Mouse (Mus musculus) neutrophil, adult 59 days (primary cell): ENCODE data around the gene Tmem47. TPM values are rescaled to one million over a fixed set of nuclear protein-coding genes. Genes with fewer than 3 reads are reported as not detected.

Experiments
- total RNA-seq, 2 experiments: library from RNA; stranded (reverse); gene quantifications; 1 replicate in 1 of 2; 2 replicates in 1 of 2; pipeline ENCODE4 v1.2.4; 2023

Gene Tmem47
- total RNA-seq, result under 1 TPM in 1 of 2 experiments, not detected in 1; 0.09 TPM

DNA sequence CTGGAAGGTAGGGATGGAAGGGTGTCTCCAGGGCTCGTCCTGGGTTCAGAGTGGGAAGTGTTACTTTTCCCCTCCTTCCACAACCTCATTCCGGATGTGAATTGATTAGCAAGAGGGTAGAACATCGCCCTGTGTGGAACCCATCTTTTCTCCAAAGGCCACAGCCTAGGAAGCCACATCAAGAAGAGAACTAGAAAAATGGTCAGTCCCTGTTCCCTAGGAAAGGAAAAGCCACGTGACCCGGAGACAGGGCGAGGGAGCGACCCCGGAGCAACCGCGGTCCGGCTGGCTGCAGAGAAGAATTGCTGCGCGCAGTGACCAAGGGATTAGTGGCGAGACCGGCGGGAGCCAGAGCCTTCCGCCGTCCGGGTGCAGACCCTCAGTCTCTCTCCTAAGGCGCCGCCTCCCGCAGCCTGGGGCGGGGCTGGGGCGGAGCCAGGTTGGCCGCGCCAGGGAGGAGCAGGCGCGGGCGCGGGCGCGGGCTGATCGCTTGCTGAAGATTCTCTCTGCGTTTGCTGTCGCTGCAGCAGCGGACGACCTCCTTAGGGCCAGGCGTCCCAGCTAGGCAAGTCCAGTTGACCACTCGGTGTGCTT is at the start of gene Tmem47:
Gene Tmem47 (plus strand): TSS at position 489 of the 594 bp plus-strand sequence.

